Mouse (Mus musculus) gastrocnemius, postnatal 14 days (tissue): ENCODE measurements at regions not wholly inside any gene's neighbourhood (a gene's known extent, or its start where the extent isn't known, plus 50 kb on each side); places are given as distances from the start of the nearest gene placed in this dataset.
"Not testable (repeated sequence)": the region's sequence is repeated elsewhere in the genome, so short reads cannot be mapped to it uniquely, and the experiment has no call there.

Experiments
- DNase-seq: peaks from one replicate; pipeline ENCODE4 v3.0.0; 2021; ENCODE audit warnings: mixed read lengths
- intact Hi-C: fragments of 180-260 bp; cut with DNase I; formaldehyde crosslinking; loops from one replicate; pipeline ENCODE4 v1.15.1; 2025; ENCODE audit warnings: low total_unique reads

- no peak for DNase-seq
- intact Hi-C loops: no loop called here
Observed at GRCm38 (mm10) chr11:20390622-20391021, 58.1 kb upstream of the Slc1a4 start.

- intact Hi-C loops, DNase-seq: not testable (repeated sequence)
Observed at GRCm38 (mm10) chr11:20393302-20393701, 60.8 kb upstream of the Slc1a4 start.

GRCm38 (mm10) chr11:20393807-20394206, 61.3 kb upstream of the Slc1a4 start:
- intact Hi-C loops, DNase-seq: not testable (repeated sequence)

DNA sequence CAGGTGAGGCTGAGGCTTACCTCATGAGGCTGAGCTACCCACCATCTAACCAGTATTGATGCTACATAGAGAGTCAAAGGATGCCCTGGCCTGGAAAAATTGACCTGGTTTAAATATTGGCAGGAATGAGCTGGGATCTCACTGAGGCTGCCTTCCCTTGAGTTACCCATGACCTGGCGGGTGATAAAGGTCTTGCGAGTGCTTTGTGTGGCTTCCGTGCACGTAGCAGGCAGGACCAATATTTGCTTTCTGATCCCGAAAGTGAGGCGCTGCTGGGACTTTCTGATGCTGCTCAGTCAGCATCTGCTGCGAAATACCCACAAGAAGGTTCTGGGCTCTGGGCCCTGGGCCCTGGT, 63.3 kb upstream of the Slc1a4 start:
- DNase-seq: no peak
- intact Hi-C loops: no loop called here

DNA sequence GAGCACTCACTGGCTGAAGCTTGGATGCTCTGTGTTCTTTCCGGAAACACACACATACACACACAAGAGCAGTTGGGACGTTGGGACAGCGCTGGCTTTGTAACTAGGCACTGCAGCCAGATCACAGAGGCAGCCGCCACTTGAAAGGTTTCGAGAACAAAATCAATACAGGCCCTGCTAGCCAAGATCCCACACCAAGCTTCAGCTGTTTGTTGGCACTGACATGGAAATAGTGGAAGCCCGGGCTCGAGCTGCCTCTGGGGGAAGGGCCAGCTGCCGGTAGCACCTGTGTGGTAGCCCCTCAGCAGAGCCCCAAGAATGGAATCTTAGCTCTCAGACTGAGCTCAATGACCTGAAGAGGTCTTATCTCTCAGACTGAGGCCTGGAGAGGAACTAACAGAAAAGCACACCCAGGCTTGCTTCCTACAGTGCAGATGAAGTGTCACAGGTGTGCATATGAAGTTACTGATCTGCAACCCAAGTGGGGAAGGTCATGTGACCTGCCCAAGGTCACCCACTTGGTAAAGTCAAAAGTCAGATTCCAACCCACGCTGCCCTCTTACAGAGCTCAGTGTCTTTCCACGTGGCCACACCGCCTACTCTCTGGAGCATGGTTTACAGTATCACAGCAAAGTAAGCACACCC, 63.8 kb upstream of the Slc1a4 start:
- no peak for DNase-seq
- intact Hi-C loops: no loop called here

DNA sequence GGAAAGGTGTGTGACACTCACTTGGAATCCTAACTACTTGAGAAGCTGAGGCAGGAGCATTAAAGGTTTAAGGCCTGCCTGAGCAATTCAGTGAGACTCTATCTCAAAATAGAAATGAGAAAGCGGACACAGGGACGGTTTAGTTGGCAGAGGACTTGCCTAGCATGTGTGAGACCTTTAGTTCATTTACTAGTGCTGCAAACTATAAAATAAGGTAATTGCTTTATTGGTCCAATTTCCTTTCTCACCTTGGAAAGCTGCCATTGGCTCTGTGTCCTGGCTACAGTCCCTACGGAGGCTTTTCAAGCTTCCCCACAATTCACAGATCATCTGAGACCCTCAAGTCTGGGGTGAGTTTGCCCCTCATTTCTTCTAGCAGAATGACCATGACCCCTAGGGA, 64.4 kb upstream of the Slc1a4 start:
- DNase-seq: no peak
- intact Hi-C loops: no loop called here

- intact Hi-C loops: loop anchor here (5.0 to 10.0 kb wide), 2 partner anchors 138 to 576 kb away; no protein-coding TSS in a partner anchor
- peak; percentile 84 for DNase-seq
Observed at GRCm38 (mm10) chr11:20400302-20401234, 68.1 kb upstream of the Slc1a4 start.

DNA sequence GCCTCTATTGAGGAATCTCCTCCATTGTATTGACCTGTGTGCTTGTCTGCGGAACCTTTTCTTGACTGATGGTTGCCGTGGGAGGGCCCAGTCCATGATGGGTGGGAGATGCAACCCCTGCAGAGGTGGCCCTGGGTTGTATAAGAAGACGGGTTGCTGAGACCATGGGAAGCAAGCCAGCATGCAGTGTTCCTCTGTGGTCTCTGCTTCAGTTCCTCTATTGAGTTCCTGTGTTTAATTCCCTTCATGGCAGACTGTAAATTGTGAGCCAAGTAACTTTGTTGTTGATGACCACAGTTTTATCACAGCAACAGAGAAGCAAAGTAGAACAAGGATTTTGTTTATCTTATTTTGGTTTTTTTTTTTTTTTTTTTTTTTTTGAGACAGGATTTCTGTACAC, 70.9 kb upstream of the Slc1a4 start:
- intact Hi-C loops: loop anchor here (2.0 to 10.0 kb wide), 3 partner anchors 141 to 579 kb away; no protein-coding TSS in a partner anchor
- no peak for DNase-seq

DNA sequence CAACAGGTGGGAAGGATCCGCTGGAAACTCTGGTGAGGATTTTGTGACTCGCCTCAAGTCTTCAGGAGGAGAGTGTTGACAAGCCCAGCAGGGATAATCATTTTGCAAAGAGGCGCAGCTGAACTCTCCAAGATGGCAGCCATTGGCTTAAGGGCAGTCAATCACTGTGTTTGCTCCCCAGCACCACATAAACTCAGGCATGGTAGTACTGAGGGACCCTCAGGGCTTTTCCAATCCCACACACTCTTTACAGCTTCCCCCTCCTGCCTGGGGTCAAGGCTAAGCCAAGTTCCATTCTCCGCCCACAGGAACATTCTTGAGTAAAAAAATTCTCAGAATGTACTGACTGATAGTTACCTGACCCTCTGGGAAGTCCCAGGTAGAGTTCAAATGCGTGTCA, 72.0 kb upstream of the Slc1a4 start:
- intact Hi-C loops: loop anchor here (5.0 to 10.0 kb wide), 2 partner anchors 142 to 580 kb away; no protein-coding TSS in a partner anchor
- no peak for DNase-seq

GRCm38 (mm10) chr11:20418141-20418540, 85.6 kb upstream of the Slc1a4 start:
- intact Hi-C loops: no loop called here
- no peak for DNase-seq

- intact Hi-C loops: no loop called here
- DNase-seq: no peak
Observed at GRCm38 (mm10) chr11:20420876-20421275, 88.4 kb upstream of the Slc1a4 start.

- no peak for DNase-seq
- intact Hi-C loops: no loop called here
Observed at GRCm38 (mm10) chr11:20436057-20436456, 103.5 kb upstream of the Slc1a4 start.

GRCm38 (mm10) chr11:20442476-20442875, 100.6 kb upstream of the Sertad2 start:
- DNase-seq: no peak
- intact Hi-C loops: no loop called here

- intact Hi-C loops: loop anchor here (5.0 kb wide), 1 partner anchor 302 kb away; no protein-coding TSS in a partner anchor
- DNase-seq: no peak
Observed at GRCm38 (mm10) chr11:20445061-20445902, 97.8 kb upstream of the Sertad2 start.

GRCm38 (mm10) chr11:20445903-20446264, 97.2 kb upstream of the Sertad2 start:
- intact Hi-C loops: loop anchor here (5.0 kb wide), 1 partner anchor 301 kb away; no protein-coding TSS in a partner anchor
- peak; percentile 74 for DNase-seq

- intact Hi-C loops: loop anchor here (10.0 kb wide), 1 partner anchor 462 kb away; no protein-coding TSS in a partner anchor
Observed at GRCm38 (mm10) chr11:20452901-20453300, 90.2 kb upstream of the Sertad2 start.

GRCm38 (mm10) chr11:20453786-20454185, 89.3 kb upstream of the Sertad2 start:
- no peak for DNase-seq
- intact Hi-C loops: loop anchor here (2.0 to 10.0 kb wide), 2 partner anchors 237 to 461 kb away; no protein-coding TSS in a partner anchor

More at GRCm38 (mm10) chr11:20452901-20453300, 90.2 kb upstream of the Sertad2 start:
- no peak for DNase-seq

GRCm38 (mm10) chr11:20455085-20455864, 87.8 kb upstream of the Sertad2 start:
- peak; percentile 86 for DNase-seq
- intact Hi-C loops: loop anchor here (2.0 to 10.0 kb wide), 2 partner anchors 236 to 460 kb away; no protein-coding TSS in a partner anchor
